Mouse (Mus musculus) intestine, embryonic 15.5 days (tissue): Measurements from ENCODE around the gene Gja5. TPM values are rescaled to one million over a fixed set of nuclear protein-coding genes. Genes with fewer than 3 reads are reported as not detected.
"Not testable (repeated sequence)": the region's sequence is repeated elsewhere in the genome, so short reads cannot be mapped to it uniquely, and the experiment has no call there.

ENCODE experiments used
- ATAC-seq: fragments of 200-750 bp; cut with Nextera tagmentation; 2 replicates; pipeline ENCODE4 v1.8.0; 2017; ENCODE audit warnings: moderate TSS enrichment, moderate library complexity
- H3K27ac ChIP-seq: fragments of 300-500 bp; sonication (generic); 2 replicates; pipeline ENCODE4 v1.5.1; 2015; ENCODE audit warnings: mild to moderate bottlenecking, inconsistent platforms
- H3K27me3 ChIP-seq: fragments of 300-500 bp; sonication (generic); replicated peaks from 2 replicates; pipeline ENCODE4 v1.6.1; 2015; ENCODE audit warnings: inconsistent platforms
- H3K36me3 ChIP-seq: fragments of 300-500 bp; sonication (generic); 2 replicates; pipeline ENCODE4 v1.6.1; 2015; ENCODE audit warnings: inconsistent platforms
- H3K4me1 ChIP-seq: fragments of 300-500 bp; sonication (generic); replicated peaks from 2 replicates; pipeline ENCODE4 v1.6.1; 2015; ENCODE audit warnings: inconsistent platforms
- H3K4me2 ChIP-seq: fragments of 300-500 bp; sonication (generic); replicated peaks from 2 replicates; pipeline ENCODE4 v1.6.1; 2015; ENCODE audit warnings: mild to moderate bottlenecking, inconsistent platforms
- H3K4me3 ChIP-seq: fragments of 300-500 bp; sonication (generic); replicated peaks from 2 replicates; pipeline ENCODE4 v1.5.1; 2015; ENCODE audit warnings: inconsistent platforms
- H3K9ac ChIP-seq: fragments of 300-500 bp; sonication (generic); 2 replicates; pipeline ENCODE4 v1.6.1; 2015; ENCODE audit warnings: inconsistent platforms
- H3K9me3 ChIP-seq: fragments of 300-500 bp; sonication (generic); 2 replicates; pipeline ENCODE4 v1.6.1; 2016; ENCODE audit warnings: inconsistent platforms
- WGBS: fragments of 180-500 bp; shearing (Covaris S2); methylation state at CpG from one replicate; pipeline ENCODE4 v1.1.7; 2015; 5-methylcytosine and 5-hydroxymethylcytosine counted together
- polyA plus RNA-seq: library from polyadenylated mRNA; unstranded; fragments of >200 nt; fragmentation: Nextera tagmentation; extraction: Ambion mirVana; gene quantifications from 2 replicates; pipeline ENCODE4 v1.2.1, GENCODE M21; 2015

Gene Gja5
- polyA plus RNA-seq, 1 experiment from 2014 or later: 16.4 TPM

DNA sequence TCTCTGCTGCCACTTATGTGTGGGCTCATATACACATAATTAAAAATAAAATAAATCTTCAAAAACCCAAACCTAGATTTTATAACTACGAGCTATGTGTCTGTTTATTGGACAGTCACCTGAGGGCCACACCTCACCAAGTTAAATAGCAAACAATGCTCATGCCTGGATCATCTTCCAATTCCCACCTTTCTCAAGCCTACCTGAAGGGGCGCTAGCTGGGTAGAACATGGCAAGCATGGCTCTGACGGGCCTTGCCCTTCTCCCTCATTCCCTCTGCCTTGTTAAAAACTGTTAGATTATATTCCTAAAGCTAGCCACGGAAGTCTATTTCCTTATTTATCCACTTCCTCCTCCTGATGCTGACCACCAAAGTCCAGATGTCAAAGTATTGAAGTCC, 173.9 kb downstream of the Gja5 start:
- no peaks in the 10 kb centered on the region for H3K36me3 ChIP-seq
- 40% methylated on average over 4 of the region's 4 CpGs for WGBS
- H3K27ac ChIP-seq: no peak overlapping the region

DNA sequence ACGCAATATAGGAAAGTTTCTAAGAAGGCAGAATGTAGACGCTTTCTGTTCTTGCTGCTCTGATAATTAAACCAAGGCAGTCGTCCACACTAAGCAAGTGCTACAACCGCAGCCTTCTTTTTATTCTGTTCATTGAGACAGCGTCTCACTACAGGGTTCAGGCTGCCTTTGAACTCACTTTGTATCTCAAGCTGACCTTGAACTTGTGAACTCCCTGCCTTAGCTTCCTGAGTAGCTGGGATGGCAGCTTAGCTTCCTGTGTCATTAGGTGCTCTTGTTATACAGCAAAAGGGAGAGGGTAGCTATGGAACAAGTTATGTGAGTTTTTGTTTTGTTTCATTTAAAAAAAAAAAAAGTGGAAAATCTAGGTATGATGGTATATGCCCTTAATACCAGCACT, 177.7 kb downstream of the Gja5 start:
- Histone ChIP-seq H3K4me2 (no peak overlapping the region), H3K9me3 (no peaks in the 10 kb centered on the region), H3K27me3 (no peaks in the 10 kb centered on the region), H3K27ac (no peak overlapping the region), H3K4me3 (no peak overlapping the region), H3K4me1 (0 out of 2 replicates have a peak, but pooled peaks cover 4% of the 10 kb centered on the region), H3K9ac (no peak overlapping the region), H3K36me3 (no peaks in the 10 kb centered on the region)
- WGBS: 89% methylated on average over 5 of the region's 5 CpGs
- ATAC-seq: no peak

More for the DNA sequence above, 173.9 kb downstream of the Gja5 start:
- no peak for ATAC-seq
- H3K9ac ChIP-seq: no peak overlapping the region
- H3K4me1 ChIP-seq: 0 out of 2 replicates have a peak, but pooled peaks cover 5% of the 10 kb centered on the region
- no peak overlapping the region for H3K4me3 ChIP-seq
- no peak overlapping the region for H3K4me2 ChIP-seq
- no peaks in the 10 kb centered on the region for H3K27me3 ChIP-seq
- no peaks in the 10 kb centered on the region for H3K9me3 ChIP-seq

DNA sequence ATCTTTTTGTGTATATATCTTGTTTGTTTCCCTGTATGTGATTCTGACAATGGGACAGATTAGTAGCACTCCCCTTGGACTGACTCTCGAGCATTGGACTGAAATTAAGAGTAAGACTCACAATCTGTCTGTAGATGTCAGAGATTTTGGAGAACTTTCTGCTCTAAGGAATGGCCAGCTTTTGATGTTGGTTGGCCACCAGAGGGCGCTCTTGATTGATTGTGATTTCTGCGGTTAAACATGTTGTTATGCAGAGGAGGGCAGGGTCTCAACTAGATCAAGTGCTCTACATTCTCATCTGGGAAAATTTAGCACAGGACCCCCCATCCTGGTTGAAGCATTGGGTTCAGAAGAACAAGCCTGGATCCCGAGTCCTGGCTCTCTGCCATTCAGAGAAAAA, 182.8 kb downstream of the Gja5 start:
- 85% methylated on average over 4 of the region's 4 CpGs for WGBS
- Histone ChIP-seq H3K36me3 (no peaks in the 10 kb centered on the region), H3K27me3 (no peaks in the 10 kb centered on the region), H3K9ac (no peak overlapping the region), H3K4me1 (no peaks in the 10 kb centered on the region), H3K27ac (no peak overlapping the region), H3K4me2 (no peak overlapping the region), H3K9me3 (no peaks in the 10 kb centered on the region), H3K4me3 (no peak overlapping the region)
- ATAC-seq: no peak

DNA sequence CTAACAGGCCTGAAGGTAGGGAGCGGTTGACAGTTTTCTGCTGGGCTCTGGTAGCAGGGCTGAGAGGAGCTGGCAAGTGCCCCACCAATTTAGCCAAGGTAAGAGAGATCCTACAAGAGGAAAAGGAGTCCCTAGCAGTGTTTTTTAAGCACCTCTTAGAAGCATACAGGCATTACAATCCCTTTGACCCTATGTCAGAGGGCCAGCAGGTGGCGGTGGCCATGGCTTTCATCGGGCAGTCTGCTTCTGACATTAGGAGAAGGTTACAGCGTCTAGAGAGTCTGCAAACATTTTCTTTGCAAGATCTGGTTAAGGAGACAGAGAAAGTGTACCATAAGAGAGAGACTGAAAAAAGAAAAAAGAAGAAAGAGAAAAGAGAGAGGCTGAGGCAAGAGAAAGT, 183.8 kb downstream of the Gja5 start:
- H3K36me3 ChIP-seq, H3K4me2 ChIP-seq, ATAC-seq, H3K27me3 ChIP-seq, H3K9me3 ChIP-seq, H3K27ac ChIP-seq, H3K9ac ChIP-seq, H3K4me3 ChIP-seq, H3K4me1 ChIP-seq: not testable (repeated sequence)
- 92% methylated on average over 4 of the region's 4 CpGs for WGBS

GRCm38 (mm10) chr3:97091971-97092370, 187.5 kb downstream of the Gja5 start:
- not testable (repeated sequence) for H3K27me3 ChIP-seq, H3K4me1 ChIP-seq, H3K27ac ChIP-seq, H3K36me3 ChIP-seq, ATAC-seq, H3K4me3 ChIP-seq, H3K9ac ChIP-seq, H3K4me2 ChIP-seq, H3K9me3 ChIP-seq
- WGBS: 87% methylated on average over 7 of the region's 7 CpGs

DNA sequence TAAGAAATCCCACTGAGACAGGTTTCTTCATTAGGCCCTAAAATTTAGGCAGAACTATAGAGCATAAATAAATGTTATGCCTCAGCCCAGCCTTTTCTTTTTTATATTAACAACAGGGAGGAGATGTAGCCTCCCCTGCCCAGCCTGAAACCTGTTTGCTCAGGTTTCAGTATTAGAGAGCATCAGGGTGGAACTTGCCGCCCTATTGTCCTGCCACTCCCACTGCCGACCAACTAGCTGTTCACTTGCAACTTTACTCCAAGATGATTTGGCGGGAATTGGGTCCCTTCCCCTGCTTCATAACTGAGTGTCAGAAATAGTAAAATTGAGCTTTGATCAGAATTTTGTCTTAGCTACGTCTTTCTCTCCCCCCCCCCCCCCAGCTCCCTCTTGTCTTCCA, 192.2 kb downstream of the Gja5 start:
- not testable (repeated sequence) for ATAC-seq, H3K36me3 ChIP-seq, H3K27me3 ChIP-seq, H3K27ac ChIP-seq, H3K4me1 ChIP-seq, H3K9ac ChIP-seq, H3K9me3 ChIP-seq, H3K4me3 ChIP-seq, H3K4me2 ChIP-seq
- WGBS: 70% methylated on average over 3 of the region's 4 CpGs

DNA sequence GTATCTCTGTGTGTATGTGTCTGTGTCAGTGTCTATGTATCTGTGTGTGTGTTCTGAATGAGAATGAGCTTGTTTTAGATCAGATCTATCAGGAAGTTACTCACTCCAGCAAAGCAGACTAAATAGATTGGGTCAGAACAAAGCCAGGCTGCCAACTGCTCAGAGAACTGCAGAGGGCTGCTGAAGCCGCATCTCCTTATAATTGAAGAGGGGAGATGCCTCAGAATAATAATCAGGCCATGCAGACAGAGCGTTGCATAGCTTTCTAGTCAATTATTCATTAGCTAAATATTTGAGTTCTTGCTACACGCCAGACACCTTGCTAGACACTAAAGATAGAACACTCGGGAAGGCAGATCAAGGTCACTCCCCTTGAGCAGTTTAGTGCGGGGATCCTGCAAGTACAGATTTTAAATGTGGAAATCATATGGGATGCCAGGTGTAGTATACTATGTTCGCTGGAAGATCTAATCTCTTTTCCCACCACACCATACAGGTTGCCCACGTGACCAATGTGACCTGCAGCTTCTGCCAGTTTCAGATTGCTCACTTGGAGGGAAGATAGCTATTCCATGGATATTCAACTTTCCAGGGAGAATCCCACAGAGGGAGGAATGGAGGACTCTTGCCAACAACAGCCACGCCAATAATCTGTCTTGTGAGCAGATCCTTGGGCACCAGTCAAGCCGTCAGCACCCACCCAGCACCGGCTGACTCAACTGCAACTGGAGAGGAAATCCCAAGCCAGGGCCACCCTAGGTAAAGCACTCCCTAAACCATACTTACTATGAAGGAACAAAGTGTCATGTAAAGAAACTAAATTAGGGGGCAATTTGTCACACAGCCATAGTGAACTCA, 196.5 kb downstream of the Gja5 start:
- no peak overlapping the region for H3K27ac ChIP-seq
- H3K9ac ChIP-seq: no peak overlapping the region
- H3K9me3 ChIP-seq: no peaks in the 10 kb centered on the region
- WGBS: 50% methylated on average over 10 of the region's 10 CpGs
- H3K36me3 ChIP-seq: no peaks in the 10 kb centered on the region
- no peak overlapping the region for H3K4me2 ChIP-seq
- 0 out of 2 replicates have a peak, but pooled peaks cover 4% of the 10 kb centered on the region for H3K4me1 ChIP-seq
- no peak for ATAC-seq
- no peaks in the 10 kb centered on the region for H3K27me3 ChIP-seq
- no peak overlapping the region for H3K4me3 ChIP-seq

DNA sequence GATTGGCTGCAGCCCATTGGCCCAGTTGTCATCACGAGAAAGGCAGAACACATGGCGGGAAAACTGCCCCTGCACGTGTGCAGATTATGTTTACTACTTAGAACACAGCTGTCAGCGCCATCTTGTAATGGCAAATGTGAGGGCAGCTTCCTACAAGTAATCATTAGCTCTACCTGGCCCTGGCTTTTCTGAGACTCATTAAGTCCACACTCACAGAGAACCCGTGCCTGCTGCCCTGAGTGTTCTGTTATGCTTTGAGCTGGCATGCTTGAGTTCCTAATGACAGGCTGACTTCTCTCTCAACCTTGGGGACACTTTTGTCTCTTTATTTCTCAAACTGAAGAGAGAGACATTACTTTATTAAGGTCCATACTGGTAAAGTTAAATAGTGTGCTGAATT, 199.5 kb downstream of the Gja5 start:
- H3K36me3 ChIP-seq, H3K4me3 ChIP-seq, H3K4me2 ChIP-seq, H3K27ac ChIP-seq, H3K9ac ChIP-seq, H3K9me3 ChIP-seq, ATAC-seq, H3K27me3 ChIP-seq, H3K4me1 ChIP-seq: not testable (repeated sequence)
- 82% methylated on average over 4 of the region's 5 CpGs for WGBS

- 63% methylated on average over 1 of the region's 1 CpGs for WGBS
- Histone ChIP-seq H3K4me2 (no peak overlapping the region), H3K9me3 (peaks cover 3% of the 10 kb centered on the region; the same call in 1 of the 2 replicates), H3K27ac (no peak overlapping the region), H3K4me3 (no peak overlapping the region), H3K36me3 (no peaks in the 10 kb centered on the region), H3K27me3 (no peaks in the 10 kb centered on the region), H3K9ac (no peak overlapping the region), H3K4me1 (0 out of 2 replicates have a peak, but pooled peaks cover 4% of the 10 kb centered on the region)
- ATAC-seq: no peak
Measured at GRCm38 (mm10) chr3:97104696-97105430, 200.4 kb downstream of the Gja5 start.

DNA sequence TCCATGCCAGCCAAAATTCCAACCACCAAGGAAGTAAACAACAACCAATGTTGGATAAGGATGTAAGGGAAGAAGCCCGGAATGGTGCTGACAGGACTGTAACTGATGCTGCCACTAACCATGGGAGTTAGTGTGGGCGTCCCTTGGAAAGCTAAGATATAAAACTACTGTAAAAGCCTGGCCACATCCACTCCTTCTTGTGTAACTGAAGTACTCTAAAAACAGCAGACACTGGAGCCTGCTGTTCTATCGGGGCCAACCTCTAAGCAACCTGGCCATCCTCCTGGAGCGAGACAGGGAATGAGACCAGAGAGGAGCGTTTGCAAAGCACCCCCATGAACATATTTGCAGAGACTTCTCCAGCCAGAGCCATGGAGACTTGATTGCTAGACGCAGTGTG, 213.0 kb downstream of the Gja5 start:
- H3K4me3 ChIP-seq: no peak overlapping the region
- ATAC-seq: no peak
- H3K36me3 ChIP-seq: no peaks in the 10 kb centered on the region
- no peak overlapping the region for H3K9ac ChIP-seq
- WGBS: 83% methylated on average over 6 of the region's 6 CpGs
- H3K27me3 ChIP-seq: no peaks in the 10 kb centered on the region
- no peaks in the 10 kb centered on the region for H3K9me3 ChIP-seq
- H3K4me1 ChIP-seq: no peaks in the 10 kb centered on the region
- no peak overlapping the region for H3K4me2 ChIP-seq
- no peak overlapping the region for H3K27ac ChIP-seq

DNA sequence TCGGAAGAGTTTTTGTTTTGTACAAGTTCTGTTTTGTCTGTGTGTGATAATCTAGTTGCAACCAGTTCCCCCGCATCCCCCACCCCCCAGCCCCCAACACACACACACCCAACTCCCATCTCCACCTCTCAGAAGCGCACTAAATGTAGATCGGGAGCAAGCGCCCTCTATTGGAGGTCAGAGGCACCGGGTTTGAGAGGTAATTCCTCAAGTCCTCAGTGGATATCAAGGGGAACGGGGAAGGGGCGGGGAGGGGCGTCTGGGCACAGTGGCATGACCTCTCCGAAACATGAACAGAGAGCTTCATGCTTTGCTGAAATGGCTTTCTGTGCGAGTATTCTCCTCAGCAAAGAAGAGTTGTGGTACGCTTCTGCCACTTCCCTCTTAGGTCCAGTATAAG, 213.8 kb downstream of the Gja5 start:
- H3K9ac ChIP-seq: no peak overlapping the region
- H3K27me3 ChIP-seq: no peaks in the 10 kb centered on the region
- no peaks in the 10 kb centered on the region for H3K36me3 ChIP-seq
- 60% methylated on average over 12 of the region's 12 CpGs for WGBS
- H3K9me3 ChIP-seq: no peaks in the 10 kb centered on the region
- no peak overlapping the region for H3K4me2 ChIP-seq
- no peak overlapping the region for H3K4me3 ChIP-seq
- ATAC-seq: no peak
- H3K27ac ChIP-seq: no peak overlapping the region
- no peaks in the 10 kb centered on the region for H3K4me1 ChIP-seq

DNA sequence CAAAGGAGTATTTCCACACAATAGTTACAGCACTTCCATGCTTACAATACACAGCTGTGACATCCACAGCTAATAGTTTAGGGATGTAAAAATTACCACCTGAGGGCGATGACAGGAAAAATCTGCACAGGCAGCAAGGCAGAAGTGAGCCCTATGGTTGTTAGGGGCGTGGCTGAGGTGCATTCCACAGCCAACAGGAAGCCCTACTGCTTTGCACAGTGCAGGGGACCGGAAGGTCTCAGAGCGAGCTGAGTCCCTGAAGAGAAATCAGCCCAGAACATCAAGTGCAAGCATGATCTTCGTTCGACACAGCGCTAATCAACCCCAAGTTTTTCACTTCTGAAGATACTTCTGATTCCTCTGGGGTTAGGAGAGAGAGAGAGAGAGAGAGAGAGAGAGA, 219.7 kb downstream of the Gja5 start:
- 38% methylated on average over 7 of the region's 7 CpGs for whole genome bisulfite sequencing
- no peaks in the 10 kb centered on the region for H3K36me3 ChIP-seq
- H3K4me1 ChIP-seq: no peaks in the 10 kb centered on the region
- no peak overlapping the region for H3K4me3 ChIP-seq
- peak; percentile 69 for ATAC-seq
- H3K4me2 ChIP-seq: no peak overlapping the region
- H3K9ac ChIP-seq: no peak overlapping the region
- no peaks in the 10 kb centered on the region for H3K27me3 ChIP-seq
- no peaks in the 10 kb centered on the region for H3K9me3 ChIP-seq
- no peak overlapping the region for H3K27ac ChIP-seq
